Mouse (Mus musculus): ENCODE measurements around the gene Spice1. TPM values are rescaled to one million over a fixed set of nuclear protein-coding genes. Genes with fewer than 3 reads are reported as not detected.

Spice1 gene
- 107 TPM for total RNA-seq (2023)

DNA sequence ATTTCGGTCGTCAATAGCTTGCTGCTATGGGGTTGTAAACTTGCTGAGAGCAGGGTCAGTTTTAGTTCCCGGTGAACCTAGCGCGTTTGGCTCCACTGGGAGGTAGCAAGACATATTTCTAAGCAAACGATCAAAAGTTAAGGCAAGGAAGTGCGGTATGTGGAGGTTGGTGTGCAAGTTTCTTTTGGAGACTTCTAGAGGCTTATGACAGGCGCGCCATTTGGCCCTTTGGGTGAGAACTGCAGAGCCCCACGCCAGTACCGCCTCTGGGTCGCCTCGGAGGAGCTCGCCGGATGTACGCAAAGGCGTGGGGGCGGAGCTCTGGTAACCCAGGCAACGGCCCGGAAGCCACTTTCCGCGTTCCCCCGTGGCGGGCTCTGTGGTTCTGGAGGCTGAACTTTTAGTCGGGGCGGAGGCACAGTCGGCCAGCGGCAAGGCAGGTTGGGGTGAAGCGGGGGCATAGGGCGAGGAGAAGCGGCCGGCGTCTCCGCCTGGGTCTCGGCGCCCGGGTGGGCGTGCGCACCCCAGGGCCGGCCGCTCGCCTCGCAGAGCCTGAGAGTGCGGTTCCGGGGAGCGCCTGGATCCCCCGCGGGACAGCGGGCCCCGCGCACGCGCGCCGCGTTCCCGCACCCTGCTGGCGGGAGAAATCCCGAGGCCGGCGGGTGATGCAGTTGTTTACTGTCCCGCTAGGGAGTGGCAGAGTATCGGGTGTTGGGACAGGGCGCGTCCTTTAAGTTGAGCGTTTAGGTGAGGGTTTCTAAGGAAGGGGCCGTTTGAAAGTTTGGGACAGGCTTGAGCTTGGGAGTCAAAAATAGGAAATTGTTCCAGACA is at the start of gene Spice1:
TSS of gene Spice1 (plus strand) at position 51 of the 831 bp plus-strand sequence.

DNA sequence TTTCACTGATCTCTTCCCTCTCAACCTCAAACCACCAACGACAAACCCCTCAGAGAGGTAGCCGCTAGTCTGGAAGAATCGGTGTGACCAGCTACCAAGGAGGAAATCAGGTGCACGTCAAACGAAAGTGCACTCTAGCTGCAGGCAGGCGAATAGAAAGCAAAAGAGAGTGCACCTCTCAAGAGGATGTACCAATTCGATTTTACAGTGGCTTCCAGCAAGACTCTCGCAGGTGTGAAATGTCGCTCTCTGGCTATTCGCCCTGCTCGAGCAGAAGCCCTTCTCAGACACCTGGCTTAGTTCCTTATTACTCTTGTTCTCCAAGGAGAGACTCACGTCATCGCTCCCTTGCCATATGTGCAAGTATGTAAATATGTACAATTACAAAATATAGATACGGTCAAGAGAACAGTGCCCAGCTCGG is 14.0 kb upstream of the Spice1 start, which contains the start of gene Sidt1:
TSS of gene Sidt1 (minus strand) at position 336 of the 424 bp plus-strand sequence.

DNA sequence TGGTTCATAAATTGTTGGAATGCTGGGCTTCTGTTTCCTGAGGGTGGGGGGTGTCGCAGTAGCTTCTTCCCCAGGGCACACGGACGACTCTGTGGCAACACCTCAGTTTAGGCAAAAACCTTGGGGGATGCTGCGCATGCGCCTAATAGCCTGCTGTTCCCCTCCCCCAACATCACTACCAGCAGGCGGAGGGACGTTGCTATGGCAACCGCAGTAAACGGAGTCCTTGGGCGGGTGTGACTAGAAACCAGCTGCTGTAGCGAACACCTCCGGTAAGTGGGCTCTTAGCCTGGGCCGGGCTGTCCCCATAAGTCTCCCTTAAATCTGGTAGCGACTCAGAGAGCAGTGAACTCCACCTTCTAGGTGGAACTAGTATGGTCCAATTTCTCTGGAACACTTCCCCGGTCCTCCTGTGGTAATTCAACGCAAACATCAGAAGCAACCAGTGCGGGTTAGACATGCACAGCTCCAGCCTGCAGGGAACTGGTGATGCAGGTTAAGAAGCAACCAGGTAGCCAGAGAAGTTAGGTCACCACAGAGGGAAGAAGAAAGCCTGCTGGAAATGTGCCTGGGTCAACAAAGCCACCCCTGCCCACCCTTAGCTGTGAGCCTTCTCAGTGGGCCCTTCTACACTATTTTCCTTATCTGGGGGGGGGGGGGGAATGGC is 47.8 kb downstream of the Spice1 start, which contains the start of gene Cfap44:
TSS of gene Cfap44 (plus strand) at position 220 of the 667 bp plus-strand sequence.

Other genes starting within 250 kb of the Spice1 start
- gene Atp6v1a, start 207.4 kb upstream of the Spice1 start, total RNA-seq (2023), result 31.3 TPM
- gene Naa50, start 207.3 kb upstream of the Spice1 start, total RNA-seq (2023), result 32.5 TPM
- 23.4 TPM for gene Usf3, start 173.9 kb upstream of the Spice1 start, total RNA-seq (2023)
- 256 TPM for gene Sidt1, start 13.9 kb upstream of the Spice1 start, total RNA-seq (2023)
- gene Cfap44, start 47.7 kb downstream of the Spice1 start, total RNA-seq (2023), result not detected
- gene Boc, start 211.8 kb downstream of the Spice1 start, total RNA-seq (2023), result not detected